Mouse (Mus musculus): Measurements from ENCODE around the gene Fabp3. TPM values are rescaled to one million over a fixed set of nuclear protein-coding genes. Genes with fewer than 3 reads are reported as not detected.

Fabp3 gene
- total RNA-seq (2014; rRNA removed) (122 and 131 TPM in 2 replicates), polyA plus RNA-seq (2015; fragmentation: Nextera tagmentation; extraction: Ambion mirVana) (392 and 410 TPM in 2 replicates)

DNA sequence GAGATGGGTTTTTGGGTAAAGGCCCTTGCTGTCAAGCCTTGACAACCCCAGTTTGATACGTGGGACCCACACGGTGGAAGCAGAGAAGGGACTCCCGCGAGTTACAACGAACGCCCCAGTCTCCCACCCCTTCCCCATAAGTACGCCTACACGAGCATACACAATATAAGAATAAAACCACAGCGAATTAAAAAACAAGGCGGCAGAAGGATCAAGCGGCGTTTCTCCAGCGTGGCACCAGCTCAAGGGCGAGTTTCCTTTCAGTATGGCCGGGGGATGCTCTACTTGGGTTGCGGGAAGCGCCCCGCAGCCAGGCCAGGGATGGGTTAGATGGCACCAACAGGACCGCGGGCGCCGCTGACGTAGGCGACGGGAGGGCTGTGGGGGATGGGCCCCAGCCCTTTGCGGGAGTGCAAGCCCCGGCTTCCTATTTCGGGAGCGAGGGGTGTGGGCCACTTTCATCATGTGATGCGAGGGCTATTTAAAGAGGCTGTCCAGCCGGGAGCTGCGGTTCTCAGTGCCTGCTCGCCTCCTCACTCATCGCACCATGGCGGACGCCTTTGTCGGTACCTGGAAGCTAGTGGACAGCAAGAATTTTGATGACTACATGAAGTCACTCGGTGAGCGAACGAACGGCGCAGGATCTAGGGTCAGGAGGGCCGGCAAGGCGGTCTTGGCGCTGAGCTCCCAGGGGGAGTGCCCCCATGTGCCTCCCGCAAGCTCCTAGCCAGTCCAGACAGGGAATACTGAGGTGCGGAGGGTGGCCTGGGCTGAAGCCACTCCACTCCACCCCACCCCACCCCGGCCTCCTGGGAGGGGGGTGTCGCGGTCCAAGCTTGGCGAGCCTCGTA, at the start of gene Fabp3, which contains the start of gene Gm10570:
TSS of gene Fabp3 (plus strand) at position 365 of the 851 bp plus-strand sequence.
TSS of gene Gm10570 (minus strand) at position 444 of the 851 bp plus-strand sequence.
- WGBS, result under 1% methylated on average over 52 of the region's 52 CpGs
- H3K4me1 ChIP-seq (ENCODE audit: insufficient read depth, low read length), result peaks cover 14% of the 10 kb centered on the region; the same call in 1 of the 2 replicates
- peak within 1 kb of the TSS; percentile 93 for H3K4me2 ChIP-seq (ENCODE audit: low read depth, low read length)
- H3K36me3 ChIP-seq (ENCODE audit: insufficient read depth, low read length), result no peaks in the 10 kb centered on the region
- peak within 1 kb of the TSS; percentile 56 for H3K4me3 ChIP-seq (ENCODE audit: low read length)
- H3K9me3 ChIP-seq (ENCODE audit: low read length), result no peaks in the 10 kb centered on the region
- H3K9ac ChIP-seq (replicated peaks; ENCODE audit: low read length), result peak within 1 kb of the TSS; percentile 67
- no peaks in the 10 kb centered on the region for H3K27me3 ChIP-seq (ENCODE audit: insufficient read depth, low read length)
- no peak for TF ChIP-seq CTCF (IDR thresholded peaks at IDR 0.05; ENCODE audit: low read depth)
- peak; percentile 86 for ATAC-seq
- H3K27ac ChIP-seq, result peak within 1 kb of the TSS; percentile 83
- peak; percentile 85 for DNase-seq (ENCODE audit: low spot score)

DNA sequence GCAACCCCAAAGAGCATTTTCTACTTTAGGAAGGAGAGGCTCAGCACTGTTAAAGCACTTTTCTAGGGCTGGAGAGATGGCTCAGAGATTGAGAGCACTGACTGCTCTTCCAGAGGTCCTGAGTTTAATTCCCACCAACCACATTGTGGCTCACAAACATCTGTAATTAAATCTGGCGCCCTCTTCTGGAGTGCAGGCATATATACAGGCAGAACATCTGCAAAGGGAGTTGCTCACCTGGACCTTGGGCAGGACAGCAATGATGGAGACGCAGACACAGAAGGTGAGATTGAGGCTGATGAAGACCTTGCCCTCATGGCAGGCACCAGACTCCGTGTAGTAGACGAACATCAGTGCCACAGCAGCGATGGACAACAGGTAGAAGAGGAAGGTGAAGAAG, 48.0 kb upstream of the Fabp3 start:
- Histone ChIP-seq H3K9me3 (ENCODE audit: low read length) (no peaks in the 10 kb centered on the region), H3K27ac (no peak overlapping the region), H3K4me2 (ENCODE audit: low read depth, low read length) (no peak overlapping the region), H3K36me3 (ENCODE audit: insufficient read depth, low read length) (peaks cover 3% of the 10 kb centered on the region; the same call in 1 of the 2 replicates), H3K4me1 (ENCODE audit: insufficient read depth, low read length) (no peaks in the 10 kb centered on the region; the same call in 1 of the 2 replicates), H3K27me3 (ENCODE audit: insufficient read depth, low read length) (no peaks in the 10 kb centered on the region), H3K9ac (replicated peaks; ENCODE audit: low read length) (no peak overlapping the region), H3K4me3 (ENCODE audit: low read length) (no peak overlapping the region)
- DNase-seq (ENCODE audit: low spot score) (no peak), ATAC-seq (no peak)
- peak; percentile 51 for TF ChIP-seq CTCF (IDR thresholded peaks at IDR 0.05; ENCODE audit: low read depth)
- WGBS, result 40% methylated on average over 5 of the region's 5 CpGs

DNA sequence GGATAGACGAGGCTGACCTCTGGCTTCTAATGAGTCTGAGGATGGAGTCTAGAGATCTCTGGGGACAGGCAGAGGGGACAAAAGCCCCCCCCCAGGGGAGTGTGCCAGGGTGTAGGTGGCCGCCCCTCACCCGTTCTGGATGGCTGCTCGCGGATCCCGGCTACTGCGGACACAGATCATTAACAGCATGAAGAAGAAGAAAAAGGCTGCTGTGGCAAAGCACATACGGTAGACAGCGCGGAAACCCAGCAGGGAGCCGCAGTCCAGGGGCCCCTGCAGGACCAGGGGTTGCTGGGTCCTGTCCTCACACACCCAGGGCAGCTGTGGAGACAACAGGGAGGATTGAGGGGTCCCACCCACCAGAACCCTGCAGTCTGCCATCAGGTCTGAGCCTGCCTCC, 44.3 kb upstream of the Fabp3 start:
- Histone ChIP-seq H3K4me3 (ENCODE audit: low read length) (no peak overlapping the region), H3K4me1 (ENCODE audit: insufficient read depth, low read length) (no peaks in the 10 kb centered on the region; the same call in 1 of the 2 replicates), H3K4me2 (ENCODE audit: low read depth, low read length) (no peak overlapping the region), H3K27me3 (ENCODE audit: insufficient read depth, low read length) (no peaks in the 10 kb centered on the region), H3K27ac (no peak overlapping the region), H3K9ac (replicated peaks; ENCODE audit: low read length) (no peak overlapping the region), H3K9me3 (ENCODE audit: low read length) (no peaks in the 10 kb centered on the region), H3K36me3 (ENCODE audit: insufficient read depth, low read length) (no peaks in the 10 kb centered on the region)
- 23% methylated on average over 11 of the region's 11 CpGs for WGBS
- DNase-seq (ENCODE audit: low spot score) (no peak), ATAC-seq (no peak)
- TF ChIP-seq CTCF (IDR thresholded peaks at IDR 0.05; ENCODE audit: low read depth), result no peak

DNA sequence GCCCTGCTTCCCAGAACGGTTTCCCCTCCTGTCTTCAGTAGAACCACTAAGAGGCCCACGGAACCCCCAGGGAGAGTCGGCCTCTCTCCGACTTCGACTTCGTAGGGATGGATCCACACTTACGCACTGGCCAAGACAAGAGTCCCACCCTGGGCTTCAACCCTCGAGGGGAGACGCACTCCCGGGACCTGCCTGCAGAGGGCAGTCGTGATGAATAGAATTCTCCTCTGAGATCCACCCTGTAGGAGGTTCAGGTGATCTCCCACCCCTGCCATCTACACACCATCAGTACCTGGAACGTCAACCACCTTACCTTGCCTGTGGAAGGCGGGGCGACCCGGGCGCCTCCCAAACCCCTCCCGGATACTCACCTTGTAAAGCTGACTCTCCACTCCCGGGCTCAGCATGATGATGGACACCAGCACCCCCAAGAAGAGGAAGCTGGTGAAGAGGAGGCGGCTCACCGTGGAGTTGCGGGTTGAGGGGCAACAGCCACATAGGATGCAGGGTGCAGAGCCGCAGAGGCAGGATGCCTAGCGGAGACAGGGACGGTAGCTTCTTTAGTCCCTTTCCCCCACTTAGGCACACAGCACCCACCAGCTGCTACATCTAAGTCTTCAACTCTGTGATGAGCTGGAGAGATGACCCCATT, 43.6 kb upstream of the Fabp3 start:
- H3K36me3 ChIP-seq (ENCODE audit: insufficient read depth, low read length), result no peaks in the 10 kb centered on the region
- DNase-seq (ENCODE audit: low spot score), result peak; percentile 73
- H3K9ac ChIP-seq (replicated peaks; ENCODE audit: low read length), result no peak overlapping the region
- H3K27me3 ChIP-seq (ENCODE audit: insufficient read depth, low read length), result no peaks in the 10 kb centered on the region
- H3K4me1 ChIP-seq (ENCODE audit: insufficient read depth, low read length), result no peaks in the 10 kb centered on the region; the same call in 1 of the 2 replicates
- H3K4me2 ChIP-seq (ENCODE audit: low read depth, low read length), result no peak overlapping the region
- H3K9me3 ChIP-seq (ENCODE audit: low read length), result no peaks in the 10 kb centered on the region
- H3K4me3 ChIP-seq (ENCODE audit: low read length), result no peak overlapping the region
- peak; percentile 43 for ATAC-seq
- H3K27ac ChIP-seq, result no peak overlapping the region
- peak; percentile 73 for TF ChIP-seq CTCF (IDR thresholded peaks at IDR 0.05; ENCODE audit: low read depth)
- WGBS, result 25% methylated on average over 24 of the region's 24 CpGs

DNA sequence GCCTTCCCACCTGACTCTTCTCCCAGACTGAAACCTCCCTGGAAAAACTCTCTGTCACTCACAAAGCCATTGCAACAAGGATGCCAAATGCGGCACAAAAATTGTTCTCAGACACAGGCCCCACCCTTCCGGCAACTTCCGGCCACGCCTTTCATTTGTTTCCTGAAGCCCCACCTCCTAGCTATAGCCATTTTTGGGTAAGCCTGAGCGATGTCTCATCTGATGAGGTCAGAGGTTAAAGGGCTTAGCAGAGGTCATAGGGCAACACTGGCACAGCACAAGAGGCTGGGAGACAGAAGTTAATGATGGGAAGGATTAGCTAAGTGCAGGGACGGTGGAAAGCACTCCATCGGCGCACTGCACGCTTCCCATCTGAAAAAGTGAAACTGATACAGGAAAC, 41.8 kb upstream of the Fabp3 start:
- ATAC-seq (no peak), DNase-seq (ENCODE audit: low spot score) (no peak)
- Histone ChIP-seq H3K9me3 (ENCODE audit: low read length) (no peaks in the 10 kb centered on the region), H3K36me3 (ENCODE audit: insufficient read depth, low read length) (no peaks in the 10 kb centered on the region), H3K9ac (replicated peaks; ENCODE audit: low read length) (no peak overlapping the region), H3K27ac (no peak overlapping the region), H3K4me3 (ENCODE audit: low read length) (no peak overlapping the region), H3K27me3 (ENCODE audit: insufficient read depth, low read length) (no peaks in the 10 kb centered on the region), H3K4me2 (ENCODE audit: low read depth, low read length) (no peak overlapping the region), H3K4me1 (ENCODE audit: insufficient read depth, low read length) (no peaks in the 10 kb centered on the region; the same call in 1 of the 2 replicates)
- TF ChIP-seq CTCF (IDR thresholded peaks at IDR 0.05; ENCODE audit: low read depth), result no peak
- 74% methylated on average over 9 of the region's 9 CpGs for WGBS

DNA sequence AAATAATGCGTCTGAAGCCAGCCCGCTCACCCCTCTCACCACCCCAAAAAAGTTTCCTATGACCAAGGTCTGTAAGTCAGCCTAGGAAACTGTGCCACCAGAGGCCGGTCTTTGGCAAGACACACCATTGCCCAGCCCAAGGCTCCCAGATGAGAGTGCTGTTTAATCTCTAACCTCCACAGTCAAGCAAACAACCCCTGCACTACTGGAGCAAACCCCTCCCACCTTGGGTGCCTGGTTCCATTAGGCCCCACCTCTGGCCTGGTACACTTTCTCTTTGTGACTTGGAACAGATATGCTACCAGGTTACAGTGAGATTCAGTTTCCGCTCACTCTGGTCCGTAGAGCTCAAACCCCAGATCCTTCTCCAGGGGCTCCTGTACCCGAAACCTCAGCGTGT, 41.3 kb upstream of the Fabp3 start:
- Histone ChIP-seq H3K4me2 (ENCODE audit: low read depth, low read length) (no peak overlapping the region), H3K9me3 (ENCODE audit: low read length) (no peaks in the 10 kb centered on the region), H3K9ac (replicated peaks; ENCODE audit: low read length) (no peak overlapping the region), H3K4me1 (ENCODE audit: insufficient read depth, low read length) (no peaks in the 10 kb centered on the region; the same call in 1 of the 2 replicates), H3K36me3 (ENCODE audit: insufficient read depth, low read length) (no peaks in the 10 kb centered on the region), H3K27me3 (ENCODE audit: insufficient read depth, low read length) (no peaks in the 10 kb centered on the region), H3K4me3 (ENCODE audit: low read length) (no peak overlapping the region), H3K27ac (no peak overlapping the region)
- DNase-seq (ENCODE audit: low spot score) (no peak), ATAC-seq (no peak)
- TF ChIP-seq CTCF (IDR thresholded peaks at IDR 0.05; ENCODE audit: low read depth), result no peak
- 87% methylated on average over 7 of the region's 7 CpGs for WGBS
